Mouse (Mus musculus) liver, embryonic 11.5 days (tissue): ENCODE measurements around the gene Meiob. TPM values are rescaled to one million over a fixed set of nuclear protein-coding genes. Genes with fewer than 3 reads are reported as not detected.

ENCODE experiments used
- ATAC-seq: fragments of 200-750 bp; cut with Nextera tagmentation; replicated peaks from 2 replicates; pipeline ENCODE4 v1.8.0; 2017; ENCODE audit warnings: moderate number of reproducible peaks, mild to moderate bottlenecking, moderate TSS enrichment, moderate library complexity; ENCODE audit not compliant: low FRiP score
- DNase-seq: peaks from one replicate; pipeline ENCODE4 v3.0.0-alpha.2; 2017; ENCODE audit warnings: low spot score
- H3K27ac ChIP-seq: fragments of 300-500 bp; sonication (generic); 2 replicates; pipeline ENCODE4 v1.5.1; 2014; ENCODE audit warnings: mild to moderate bottlenecking, low read depth, low read length, control low read depth
- H3K27me3 ChIP-seq: fragments of 300-500 bp; sonication (generic); replicated peaks from 2 replicates; pipeline ENCODE4 v1.6.1; 2014; ENCODE audit warnings: low read length, mixed read lengths; ENCODE audit not compliant: control insufficient read depth, insufficient read depth
- H3K36me3 ChIP-seq: fragments of 300-500 bp; sonication (generic); 2 replicates; pipeline ENCODE4 v1.6.1; 2014; ENCODE audit warnings: mild to moderate bottlenecking, low read length, moderate library complexity, mixed read lengths; ENCODE audit not compliant: control insufficient read depth, insufficient read depth
- H3K4me1 ChIP-seq: fragments of 300-500 bp; sonication (generic); replicated peaks from 2 replicates; pipeline ENCODE4 v1.6.1; 2014; ENCODE audit warnings: low read length, mixed read lengths; ENCODE audit not compliant: control insufficient read depth, insufficient read depth
- H3K4me2 ChIP-seq: fragments of 300-500 bp; sonication (generic); 2 replicates; pipeline ENCODE4 v1.6.1; 2014; ENCODE audit warnings: mild to moderate bottlenecking, control low read depth, moderate library complexity
- H3K4me3 ChIP-seq: fragments of 300-500 bp; sonication (generic); 2 replicates; pipeline ENCODE4 v1.5.1; 2014; ENCODE audit warnings: low read depth, low read length, control low read depth
- H3K9ac ChIP-seq: fragments of 300-500 bp; sonication (generic); 2 replicates; pipeline ENCODE4 v1.6.1; 2014; ENCODE audit warnings: low read depth, low read length, control low read depth
- H3K9me3 ChIP-seq: fragments of 300-500 bp; sonication (generic); 2 replicates; pipeline ENCODE4 v1.6.1; 2016; ENCODE audit warnings: low read length, inconsistent platforms, mixed read lengths; ENCODE audit not compliant: control insufficient read depth
- WGBS: fragments of 180-500 bp; shearing (Covaris S2); extraction: QIAGEN DNeasy Blood & Tissue Kit; methylation state at CpG from one replicate; pipeline ENCODE4 v1.1.7; 2014; 5-methylcytosine and 5-hydroxymethylcytosine counted together
- polyA plus RNA-seq: library from polyadenylated mRNA; unstranded; fragments of >200 nt; fragmentation: Nextera tagmentation; extraction: Ambion mirVana; gene quantifications from 2 replicates; pipeline ENCODE4 v1.2.1, GENCODE M21; 2014

Meiob gene
- polyA plus RNA-seq, 1 experiment from 2014 or later = 1.9 TPM

DNA sequence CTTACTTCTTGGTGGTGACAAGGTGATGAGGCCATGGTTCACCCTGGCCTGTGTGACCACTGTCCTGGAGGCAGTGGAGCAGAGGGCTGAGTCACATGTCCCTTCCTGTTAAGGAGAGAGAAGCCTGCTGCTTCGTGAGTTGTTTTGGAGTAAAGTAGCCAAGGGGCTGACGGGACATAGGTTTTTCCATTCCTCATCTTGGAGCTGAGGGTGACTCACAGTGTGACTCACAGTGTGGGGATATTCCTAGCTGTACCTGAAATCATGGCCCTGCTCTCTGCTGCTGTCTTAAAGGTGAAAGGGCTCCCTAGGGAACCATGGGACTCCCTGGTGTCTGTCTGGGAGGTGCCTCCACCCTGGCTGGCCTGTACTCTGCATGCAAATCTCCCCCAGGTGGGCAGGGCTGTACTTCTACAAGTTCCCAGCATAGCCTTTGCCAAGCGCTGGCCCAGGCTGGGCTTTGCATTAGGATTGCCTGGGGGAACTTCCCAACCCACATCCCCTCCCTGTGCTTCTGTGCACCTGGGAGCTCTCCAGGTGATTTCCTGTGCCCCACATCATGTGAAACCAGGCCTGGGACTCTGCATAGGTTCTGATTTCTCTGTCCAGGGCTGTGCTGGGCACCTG, 51.9 kb downstream of the Meiob start:
- Histone ChIP-seq H3K4me1 (peaks cover 18% of the 10 kb centered on the region), H3K27me3 (no peaks in the 10 kb centered on the region; the same call in 1 of the 2 replicates), H3K4me2 (no peak overlapping the region), H3K27ac (no peak overlapping the region), H3K9ac (no peak overlapping the region), H3K36me3 (peaks cover 12% of the 10 kb centered on the region; the same call in 1 of the 2 replicates), H3K4me3 (no peak overlapping the region), H3K9me3 (no peaks in the 10 kb centered on the region)
- no peak for DNase-seq
- WGBS = 77% methylated on average over 3 of the region's 3 CpGs
- ATAC-seq = no peak

DNA sequence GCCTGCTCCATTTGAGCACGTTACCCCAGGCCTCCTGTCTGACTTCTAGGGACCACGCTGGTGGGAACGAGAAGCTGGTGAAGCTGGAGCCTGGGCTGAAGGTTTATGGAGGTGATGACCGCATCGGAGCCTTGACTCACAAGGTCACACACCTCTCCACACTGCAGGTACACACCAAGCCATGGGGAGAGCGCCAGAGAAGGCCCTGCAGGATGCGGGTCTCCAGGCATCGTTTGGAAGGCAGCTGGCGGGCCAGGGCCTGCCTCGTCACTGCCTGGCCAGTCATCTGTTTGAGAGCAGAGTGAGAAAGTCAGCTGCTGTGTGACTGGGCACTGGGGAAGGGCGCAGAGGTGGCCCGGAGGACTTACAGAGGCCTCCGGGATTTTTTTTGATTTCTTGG, 52.5 kb downstream of the Meiob start:
- Histone ChIP-seq H3K4me1 (peaks cover 12% of the 10 kb centered on the region), H3K4me3 (no peak overlapping the region), H3K9me3 (no peaks in the 10 kb centered on the region), H3K9ac (no peak overlapping the region), H3K4me2 (no peak overlapping the region), H3K27ac (no peak overlapping the region), H3K27me3 (no peaks in the 10 kb centered on the region), H3K36me3 (peaks cover 15% of the 10 kb centered on the region; the same call in 1 of the 2 replicates)
- ATAC-seq = no peak
- DNase-seq = no peak
- 85% methylated on average over 13 of the region's 13 CpGs for WGBS

DNA sequence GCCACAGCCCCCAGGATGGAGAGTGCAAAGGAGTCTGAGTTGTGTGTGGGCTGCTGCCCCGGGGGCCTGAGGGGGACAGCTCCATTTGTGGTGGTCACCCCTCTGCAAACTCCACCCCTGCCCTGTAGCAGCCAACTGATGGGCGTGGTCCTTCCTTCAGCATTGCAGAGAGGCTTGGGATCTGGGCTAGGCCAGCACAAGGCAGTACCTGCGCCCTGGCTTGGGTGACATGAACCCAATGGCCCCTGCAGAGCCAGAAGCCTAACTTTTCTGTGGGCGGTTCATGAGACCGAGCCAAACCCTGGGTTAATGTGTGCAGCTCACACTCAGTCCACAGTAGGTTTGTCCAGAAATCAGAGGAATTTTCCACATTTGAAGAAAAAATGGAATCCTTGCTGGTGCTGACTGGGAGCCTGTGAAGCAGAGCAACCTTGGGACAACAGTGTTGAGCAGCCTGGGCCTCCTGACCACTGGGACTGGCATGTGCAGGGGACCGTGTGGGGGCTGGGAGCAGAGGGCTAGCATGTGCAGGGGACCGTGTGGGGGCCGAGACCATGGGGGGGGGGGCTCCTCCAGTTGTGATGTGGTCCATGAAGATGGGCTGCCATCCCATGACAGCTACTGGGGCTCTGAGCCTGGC, 53.9 kb downstream of the Meiob start:
- no peak for DNase-seq
- H3K9ac ChIP-seq = peak overlapping the region; percentile 3; the same call in 1 of the 2 replicates
- no peak overlapping the region for H3K4me3 ChIP-seq
- peaks cover 12% of the 10 kb centered on the region for H3K4me1 ChIP-seq
- no peaks in the 10 kb centered on the region for H3K27me3 ChIP-seq
- H3K9me3 ChIP-seq = no peaks in the 10 kb centered on the region
- 82% methylated on average over 8 of the region's 8 CpGs for WGBS
- no peak overlapping the region for H3K27ac ChIP-seq
- no peak overlapping the region for H3K4me2 ChIP-seq
- peaks cover 12% of the 10 kb centered on the region; the same call in 1 of the 2 replicates for H3K36me3 ChIP-seq
- ATAC-seq = peak; percentile 33; the same call in 1 of the 2 replicates

DNA sequence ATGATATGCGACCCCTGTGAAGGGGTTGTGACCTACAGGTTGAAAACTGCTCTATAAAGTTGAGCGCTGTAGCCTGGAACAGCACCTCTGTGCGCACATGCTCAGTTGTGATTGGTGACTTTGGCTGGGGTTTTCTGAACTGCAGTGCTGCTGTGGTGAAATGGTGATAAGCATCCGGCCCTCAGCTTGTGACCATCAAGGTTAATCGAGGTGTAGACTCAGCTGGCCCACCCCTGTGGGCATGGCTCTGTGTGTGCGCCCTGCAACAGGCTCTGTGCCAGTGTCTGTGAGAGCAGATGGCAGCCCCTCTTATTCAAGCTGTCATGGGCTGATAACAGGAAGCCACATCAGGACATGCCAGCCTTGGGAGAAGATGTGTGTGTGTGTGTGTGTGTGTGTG, 54.9 kb downstream of the Meiob start:
- peaks cover 12% of the 10 kb centered on the region for H3K4me1 ChIP-seq
- H3K4me3 ChIP-seq = no peak overlapping the region
- H3K27ac ChIP-seq = no peak overlapping the region
- DNase-seq = no peak
- 74% methylated on average over 6 of the region's 6 CpGs for WGBS
- H3K4me2 ChIP-seq = no peak overlapping the region
- no peaks in the 10 kb centered on the region for H3K27me3 ChIP-seq
- H3K9me3 ChIP-seq = no peaks in the 10 kb centered on the region
- peak; percentile 90 for ATAC-seq
- peaks cover 9% of the 10 kb centered on the region; the same call in 1 of the 2 replicates for H3K36me3 ChIP-seq
- no peak overlapping the region for H3K9ac ChIP-seq

DNA sequence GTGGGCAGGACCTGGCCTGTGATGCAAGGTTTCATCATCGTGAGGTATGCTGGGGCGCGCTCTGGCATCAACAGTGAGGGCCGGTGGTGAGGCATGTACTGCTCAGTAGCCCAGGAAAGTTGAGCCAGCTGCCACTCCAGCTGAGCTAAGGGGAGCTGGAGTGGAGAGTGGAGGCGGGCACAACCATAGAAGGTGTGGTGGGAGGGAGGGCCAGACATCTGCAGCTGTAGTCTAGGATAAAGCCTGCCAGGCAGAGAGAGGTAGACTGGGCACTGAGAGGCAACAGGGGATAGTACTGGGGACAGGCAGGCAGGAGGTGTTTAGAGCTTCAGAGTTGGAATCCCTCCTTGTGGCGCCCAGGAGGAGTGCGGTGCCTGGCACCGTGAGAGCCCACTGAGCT, 56.0 kb downstream of the Meiob start:
- WGBS = 85% methylated on average over 8 of the region's 8 CpGs
- Histone ChIP-seq H3K27ac (no peak overlapping the region), H3K27me3 (no peaks in the 10 kb centered on the region), H3K36me3 (peaks cover 7% of the 10 kb centered on the region; the same call in 1 of the 2 replicates), H3K9ac (no peak overlapping the region), H3K4me2 (no peak overlapping the region), H3K4me3 (no peak overlapping the region), H3K9me3 (no peaks in the 10 kb centered on the region), H3K4me1 (peaks cover 12% of the 10 kb centered on the region)
- DNase-seq = no peak
- no peak; the same call in 1 of the 2 replicates for ATAC-seq

DNA sequence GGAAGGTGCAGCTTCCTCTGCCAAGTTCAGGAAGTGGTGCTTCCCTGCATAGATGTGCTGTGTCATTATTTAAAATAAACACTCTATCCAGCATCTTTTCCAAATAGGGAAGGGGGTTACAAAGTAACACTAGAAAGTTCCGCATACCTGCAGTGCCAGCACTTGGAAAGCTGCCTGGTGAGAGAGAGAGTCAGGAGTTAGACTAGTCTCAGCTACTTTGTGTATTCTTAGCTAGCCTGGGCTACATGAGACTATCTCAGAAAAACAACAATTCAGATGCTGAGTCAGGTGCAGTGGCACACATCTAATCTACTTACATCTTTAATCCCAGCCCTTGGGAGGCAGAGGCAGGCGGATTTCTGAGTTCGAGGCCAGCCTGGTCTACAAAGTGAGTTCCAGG, 57.7 kb downstream of the Meiob start:
- Histone ChIP-seq H3K27ac (no peak overlapping the region), H3K4me1 (peaks cover 12% of the 10 kb centered on the region), H3K4me3 (no peak overlapping the region), H3K9me3 (no peaks in the 10 kb centered on the region), H3K36me3 (peaks cover 6% of the 10 kb centered on the region; the same call in 1 of the 2 replicates), H3K9ac (no peak overlapping the region), H3K4me2 (no peak overlapping the region), H3K27me3 (no peaks in the 10 kb centered on the region)
- 91% methylated on average over 3 of the region's 3 CpGs for WGBS
- no peak for ATAC-seq
- DNase-seq = no peak

DNA sequence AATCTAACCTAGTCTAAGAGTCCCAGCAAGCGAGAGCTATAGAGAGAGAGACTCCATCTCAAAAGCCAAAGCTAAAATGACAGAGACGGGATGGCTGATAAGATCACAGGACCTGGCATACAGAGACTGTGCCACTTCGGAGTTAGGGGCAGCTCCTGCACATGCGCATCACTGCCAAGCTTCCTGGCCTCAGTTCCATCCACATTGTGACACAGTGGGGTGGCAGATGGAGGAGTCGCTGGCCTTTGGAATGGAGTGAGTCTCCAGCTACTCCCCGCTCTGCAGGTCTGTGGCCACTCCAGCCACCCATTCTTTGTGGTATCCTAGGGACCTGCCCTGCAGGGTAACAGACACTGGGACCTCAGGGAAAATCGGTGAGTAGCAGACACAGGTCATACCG, 61.7 kb downstream of the Meiob start, which contains the start of gene Igfals:
Gene Igfals (plus strand): TSS at position 222 of the 400 bp plus-strand sequence.
- peaks cover 5% of the 10 kb centered on the region; the same call in 1 of the 2 replicates for H3K36me3 ChIP-seq
- H3K9ac ChIP-seq = no peak within 1 kb of the TSS
- DNase-seq = no peak
- ATAC-seq = no peak
- no peaks in the 10 kb centered on the region for H3K9me3 ChIP-seq
- WGBS = 86% methylated on average over 8 of the region's 8 CpGs
- H3K4me1 ChIP-seq = no peaks in the 10 kb centered on the region
- H3K4me3 ChIP-seq = no peak within 1 kb of the TSS
- H3K4me2 ChIP-seq = no peak within 1 kb of the TSS
- H3K27me3 ChIP-seq = no peaks in the 10 kb centered on the region
- H3K27ac ChIP-seq = no peak within 1 kb of the TSS

DNA sequence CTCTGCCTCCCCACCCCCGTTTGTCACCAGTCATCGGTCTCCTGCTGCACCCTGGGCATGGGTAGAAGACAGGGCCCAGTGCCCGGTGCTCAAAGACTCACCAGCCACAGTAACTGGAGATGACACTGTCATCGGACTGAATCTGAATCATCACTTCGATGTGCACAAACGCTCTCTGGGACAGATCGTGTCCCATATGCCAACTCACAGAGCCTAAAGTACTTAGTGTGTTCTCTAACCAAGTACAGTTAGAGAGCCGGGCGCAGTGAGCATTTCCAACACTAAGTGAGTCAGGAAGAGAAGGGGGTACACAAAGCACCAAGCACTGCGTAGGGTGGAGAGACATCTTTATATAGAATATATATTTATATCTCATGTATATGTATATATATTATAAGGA, 63.8 kb downstream of the Meiob start:
- DNase-seq (no peak), ATAC-seq (no peak)
- Histone ChIP-seq H3K4me1 (no peaks in the 10 kb centered on the region), H3K4me2 (no peak overlapping the region), H3K9ac (no peak overlapping the region), H3K4me3 (no peak overlapping the region), H3K27ac (no peak overlapping the region), H3K27me3 (no peaks in the 10 kb centered on the region), H3K36me3 (peaks cover 2% of the 10 kb centered on the region; the same call in 1 of the 2 replicates), H3K9me3 (no peaks in the 10 kb centered on the region)
- WGBS = 93% methylated on average over 10 of the region's 10 CpGs
